Mouse (Mus musculus) skeletal muscle tissue, adult 2 months (tissue): Measurements from ENCODE around the gene Rcan2.

ENCODE experiments used
- DNase-seq: peaks from one replicate; pipeline ENCODE4 v3.0.0-alpha.2; 2012; ENCODE audit warnings: low read depth, low spot score

Rcan2 gene

DNA sequence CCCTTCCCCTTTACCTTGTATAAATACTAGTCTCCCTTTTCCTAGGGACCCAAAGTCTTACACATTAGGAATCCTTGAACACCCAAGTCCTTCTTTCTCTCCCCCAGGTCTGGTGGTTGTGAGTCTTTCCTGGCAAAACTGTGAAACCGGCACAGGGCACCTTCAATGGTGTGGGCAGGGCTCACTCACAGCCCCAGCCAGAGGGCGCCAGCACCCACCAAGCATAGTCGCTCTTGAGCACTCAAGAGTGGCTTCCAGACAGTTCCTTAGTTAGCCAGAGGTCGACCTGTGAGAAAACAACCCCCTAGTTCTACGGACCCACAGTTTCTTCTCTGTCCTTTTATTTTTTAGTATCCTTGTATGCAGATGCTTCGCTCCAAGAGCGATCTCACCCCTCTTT lies at the start of gene Rcan2:
Rcan2 (plus strand) TSS at position 275 of the 400 bp plus-strand sequence.
- peak; percentile 46 for DNase-seq

DNA sequence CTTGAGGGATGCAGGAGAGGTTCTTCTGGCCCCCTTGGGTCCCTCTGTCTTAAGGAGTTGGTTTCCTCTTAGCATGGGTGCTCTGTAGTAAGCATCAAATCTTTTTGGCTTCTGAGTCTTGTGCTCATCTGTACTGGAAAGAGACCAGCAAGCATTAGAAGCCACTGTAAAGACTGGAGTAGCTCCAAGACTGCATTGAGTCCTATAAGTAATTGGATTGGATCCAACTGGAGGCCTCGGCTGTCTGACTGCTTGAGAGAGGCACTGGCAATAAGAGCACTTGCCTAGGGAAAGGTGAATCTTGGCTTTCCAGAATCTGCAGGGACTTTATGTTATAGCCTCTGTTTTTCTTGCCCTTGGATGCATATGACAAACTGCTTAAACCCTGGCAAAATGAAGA lies 48.3 kb upstream of the Rcan2 start:
- DNase-seq, result no peak

DNA sequence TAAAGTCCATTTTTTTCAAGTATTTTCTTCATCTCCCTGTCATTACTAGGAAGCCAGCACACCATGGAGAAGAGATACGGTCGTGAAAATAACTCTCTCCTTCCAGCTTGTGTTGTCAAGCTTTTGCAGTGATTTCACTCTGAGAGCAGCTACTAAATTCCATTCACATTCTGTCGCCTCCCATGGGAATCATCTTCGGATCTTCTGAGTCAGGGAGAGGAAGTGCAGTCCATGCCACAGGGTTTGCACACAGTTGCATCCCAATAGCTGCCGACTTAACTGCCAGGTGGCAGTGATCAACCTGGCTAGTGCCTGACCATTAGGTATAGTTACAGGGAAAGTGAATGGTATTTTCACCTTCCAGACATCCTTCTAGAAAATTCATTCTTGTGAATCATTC lies 46.5 kb upstream of the Rcan2 start:
- peak; percentile 78 for DNase-seq

DNA sequence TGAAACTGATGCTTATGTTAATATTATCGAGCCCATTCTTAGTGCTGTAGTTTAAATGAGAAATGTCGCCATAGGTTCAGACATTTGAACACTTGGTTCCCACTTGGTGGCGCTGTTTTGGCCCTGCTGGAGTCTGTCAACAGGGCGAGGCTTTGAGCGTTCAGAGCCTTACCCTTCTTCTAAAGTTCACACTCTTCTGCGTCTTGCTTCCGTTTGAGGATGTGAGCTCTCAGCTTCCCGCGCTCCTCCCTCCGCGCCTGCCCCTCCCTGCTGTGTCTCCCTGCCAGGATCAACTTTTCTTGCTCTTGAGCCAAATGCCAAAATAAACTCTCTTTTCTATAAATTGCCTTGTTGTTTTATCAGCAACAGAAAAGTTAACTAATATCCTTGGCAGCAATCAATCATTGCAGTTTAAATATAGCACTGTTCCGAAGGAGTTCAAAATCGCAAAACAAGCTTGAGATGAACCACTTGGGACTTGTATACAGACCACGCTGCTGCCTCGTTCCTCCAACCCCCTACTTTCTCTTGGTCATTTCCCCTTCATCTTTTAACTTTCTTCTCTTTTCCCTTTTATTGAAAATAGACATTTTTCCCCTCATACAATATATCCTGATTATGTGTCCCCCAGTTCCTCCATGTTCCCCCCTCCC lies 42.4 kb upstream of the Rcan2 start:
- DNase-seq, result peak; percentile 44

DNA sequence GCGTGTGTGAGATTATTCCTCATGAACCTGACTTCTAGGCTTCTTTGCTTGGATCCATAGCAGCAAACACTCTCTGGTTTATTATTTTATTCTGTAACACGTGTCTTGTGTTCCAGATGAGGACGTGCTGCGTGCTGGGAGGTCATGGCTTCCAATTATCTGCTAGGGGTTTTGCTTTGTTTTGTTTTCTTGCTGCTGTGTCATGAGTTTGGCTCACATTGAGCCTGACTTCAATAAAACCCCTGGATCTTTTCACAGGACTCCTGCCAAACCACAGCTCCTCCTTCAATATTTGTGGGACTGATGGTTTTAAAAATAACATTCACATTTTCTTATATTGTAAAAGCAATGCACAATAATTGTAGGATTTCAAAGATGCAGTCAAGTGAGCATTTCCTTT lies 16.6 kb upstream of the Rcan2 start:
- peak; percentile 70 for DNase-seq

DNA sequence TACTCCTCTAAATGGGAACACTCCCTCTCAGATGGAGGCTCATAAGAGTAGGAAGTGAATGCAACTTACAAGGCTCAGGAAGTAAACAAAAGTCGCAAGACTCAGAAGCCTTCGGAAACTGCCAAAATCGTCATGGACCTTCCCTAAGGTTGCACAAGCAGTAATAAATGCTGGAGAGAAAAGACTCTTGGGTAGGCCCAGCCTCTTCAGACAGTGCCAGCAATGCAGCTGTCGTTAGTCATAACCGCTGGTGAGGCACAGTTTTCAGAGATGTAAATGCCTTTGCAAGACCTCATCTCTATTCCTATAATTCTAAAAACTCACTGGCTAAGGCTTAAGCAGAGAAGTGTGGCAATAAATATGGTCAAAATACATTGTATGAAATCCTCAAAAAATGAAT lies 12.9 kb upstream of the Rcan2 start:
- no peak for DNase-seq

DNA sequence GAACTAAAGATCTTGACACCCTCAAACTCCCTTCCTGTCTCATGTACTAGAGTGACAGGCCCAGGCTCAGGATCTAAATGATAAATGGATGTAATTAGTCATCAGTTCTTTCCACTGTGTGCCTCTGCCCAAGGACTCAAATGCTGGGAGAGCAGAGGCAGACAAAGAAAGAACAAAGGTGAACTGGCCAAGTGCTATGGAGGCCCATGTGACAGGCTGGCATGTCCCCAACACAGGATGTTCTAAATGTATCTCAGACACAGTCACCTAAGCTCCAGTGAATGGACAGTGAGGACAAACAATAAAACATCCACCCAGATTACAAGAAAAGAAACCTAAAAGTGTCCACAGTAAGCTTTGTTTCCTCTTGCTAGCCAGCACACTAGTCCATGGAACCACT lies 11.8 kb upstream of the Rcan2 start:
- DNase-seq, result no peak

DNA sequence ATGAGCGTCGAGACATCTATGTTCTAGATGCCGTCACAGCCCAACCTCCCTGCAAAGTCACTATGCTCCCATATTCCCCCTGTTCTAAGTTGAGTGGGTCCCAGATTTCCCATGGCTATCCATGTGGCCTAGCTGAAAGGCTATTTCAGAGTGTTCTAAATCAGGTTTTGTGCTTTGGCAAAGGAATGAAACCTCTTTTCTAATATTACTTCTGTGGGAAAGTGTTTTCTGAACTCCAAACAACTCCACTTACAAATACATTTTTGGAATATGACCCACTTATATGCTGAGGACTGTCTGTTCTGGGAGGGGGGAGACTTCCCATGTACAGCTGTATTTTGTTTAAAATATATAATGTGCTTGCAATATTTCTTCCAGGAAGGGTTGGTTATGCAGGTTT lies 9.4 kb upstream of the Rcan2 start:
- DNase-seq, result no peak

DNA sequence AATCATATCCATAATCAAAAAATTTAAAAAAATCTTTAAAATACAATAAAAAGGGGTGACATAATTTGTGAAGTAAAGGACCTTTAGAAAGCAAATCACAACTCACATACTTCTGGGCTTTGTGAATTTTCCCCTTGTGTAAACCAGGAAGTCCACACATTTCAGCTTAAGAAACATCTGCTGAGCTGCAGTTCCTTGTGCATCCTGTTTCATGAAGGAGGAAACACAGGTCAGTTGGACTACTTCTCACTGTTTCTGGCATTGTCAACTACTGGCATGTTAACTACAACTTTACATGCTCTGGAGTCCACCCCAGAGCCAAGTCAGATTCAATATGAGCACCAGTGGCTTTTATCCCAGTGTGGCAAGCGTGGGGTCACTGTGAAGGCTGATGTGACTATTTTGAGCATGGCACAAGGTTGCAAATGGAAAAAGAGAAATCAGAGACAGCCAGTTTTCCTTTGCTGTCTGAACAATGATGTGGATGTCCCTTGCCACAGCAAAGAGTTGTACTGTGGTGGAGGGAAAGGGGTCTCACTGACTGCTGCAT lies 6.3 kb upstream of the Rcan2 start:
- no peak for DNase-seq

DNA sequence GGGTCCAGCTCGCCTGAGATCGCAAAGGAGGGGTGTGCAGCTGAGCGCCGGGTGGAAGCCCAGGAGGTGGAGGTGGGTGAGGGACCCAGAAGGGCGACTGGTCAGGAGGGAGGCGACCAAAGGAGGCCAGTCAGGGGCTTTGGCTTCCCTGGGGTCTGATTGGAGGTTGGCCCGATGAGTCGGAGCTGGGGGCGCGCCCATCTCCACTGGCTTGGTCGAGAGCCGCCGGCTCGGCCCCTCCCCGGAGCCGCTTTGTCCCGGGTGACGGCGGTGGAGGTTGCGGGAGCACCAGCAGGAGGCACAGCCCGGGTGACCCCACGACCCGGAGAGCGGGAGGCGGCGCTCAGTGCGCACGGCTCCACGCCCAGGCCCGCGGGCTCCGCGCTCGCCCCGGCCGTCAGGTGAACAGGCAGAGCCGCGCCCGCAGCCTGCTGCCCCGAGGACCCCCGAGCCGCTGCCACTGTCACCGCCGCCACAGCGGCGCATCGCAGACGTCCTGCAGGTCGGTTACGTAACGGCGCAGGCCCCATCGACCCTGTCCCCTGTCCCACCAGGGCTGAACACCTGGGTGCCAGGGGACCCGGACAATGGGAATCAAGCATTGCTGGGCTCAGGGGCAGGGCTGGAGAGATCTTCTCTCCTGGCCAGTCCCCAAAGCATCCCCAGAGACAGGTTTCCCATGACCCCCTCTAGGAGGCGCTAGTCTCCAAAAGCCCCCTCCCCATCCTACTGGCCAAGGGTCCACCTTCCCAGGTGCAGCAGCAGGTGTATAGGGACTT lies 633 bp downstream of the Rcan2 start:
- DNase-seq, result peak; percentile 57

DNA sequence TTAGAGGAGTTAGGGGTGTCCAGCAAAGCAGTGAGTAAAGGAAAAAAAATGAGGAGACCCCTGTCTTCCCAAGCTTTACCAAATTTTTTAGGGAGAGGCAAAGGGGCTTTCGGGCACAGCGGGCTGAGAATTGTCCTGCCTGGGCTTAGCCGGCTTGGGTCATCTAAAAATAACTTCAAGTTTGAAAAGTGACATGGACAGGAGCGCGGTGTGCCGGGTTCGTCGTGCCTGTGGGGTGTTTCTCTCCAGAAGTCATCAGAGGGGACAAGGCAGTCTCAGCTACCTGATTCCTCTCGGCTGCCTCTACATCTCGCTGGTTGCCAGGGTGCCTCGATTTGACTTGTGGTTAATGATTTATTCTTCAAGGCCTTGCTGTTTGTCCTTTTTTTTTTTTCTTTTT lies 1.3 kb downstream of the Rcan2 start:
- no peak for DNase-seq

DNA sequence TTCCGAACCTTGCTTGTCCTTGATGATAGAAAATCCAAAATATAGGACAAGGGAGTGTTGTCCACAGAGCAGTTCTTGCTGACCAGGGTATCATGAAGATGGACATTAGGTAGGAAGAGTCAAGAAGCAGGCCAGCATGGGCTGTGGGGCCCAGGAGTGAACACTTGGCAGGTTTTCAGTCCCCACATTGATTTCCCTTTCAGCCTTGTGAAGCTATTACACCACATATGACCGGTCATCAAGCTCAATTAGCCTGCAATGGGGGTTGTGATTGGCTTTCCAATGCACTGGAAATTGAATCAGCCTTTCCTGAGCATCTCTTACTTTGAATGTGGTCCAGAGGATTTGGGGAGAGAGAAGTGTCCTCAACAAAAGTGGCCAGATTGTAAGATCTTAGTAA lies 2.0 kb downstream of the Rcan2 start:
- no peak for DNase-seq

DNA sequence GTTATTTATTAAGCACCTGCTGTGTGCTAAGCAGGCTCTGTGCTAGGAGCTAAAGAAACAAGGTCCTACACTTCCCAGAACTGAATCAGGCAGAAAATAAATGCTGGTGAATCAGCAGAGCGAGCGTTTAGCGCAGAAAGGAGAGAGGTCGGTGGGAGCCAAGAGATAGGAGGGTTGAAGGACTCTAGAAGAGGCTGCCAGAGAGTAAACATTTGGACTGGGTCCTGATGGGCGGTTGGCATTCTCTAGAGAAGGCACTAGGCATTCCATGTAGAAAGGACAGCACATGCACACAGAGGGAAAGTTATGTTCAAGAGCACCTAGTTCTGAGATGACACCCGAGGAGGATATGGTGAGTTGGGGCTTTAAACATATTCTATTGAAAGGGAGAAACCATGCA lies 2.6 kb downstream of the Rcan2 start:
- no peak for DNase-seq

DNA sequence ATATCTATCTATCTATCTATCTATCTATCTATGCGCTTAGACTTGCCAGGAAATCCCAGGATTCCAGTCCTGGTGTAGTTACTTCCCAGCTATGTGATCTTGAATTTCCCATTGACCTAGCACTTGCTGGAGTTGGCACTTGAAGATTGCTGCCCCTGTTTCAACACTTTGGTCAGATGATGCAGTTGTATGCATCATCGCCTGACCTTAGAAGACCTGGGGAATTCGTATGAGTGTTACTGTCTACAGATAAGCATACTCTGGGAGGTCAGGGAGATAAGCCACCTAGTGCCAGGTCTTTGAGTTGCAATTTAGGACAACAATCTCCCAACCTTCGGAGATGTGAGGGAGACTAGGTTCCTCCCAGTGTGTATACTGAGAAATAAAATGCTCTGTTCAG lies 5.7 kb downstream of the Rcan2 start:
- DNase-seq, result no peak

DNA sequence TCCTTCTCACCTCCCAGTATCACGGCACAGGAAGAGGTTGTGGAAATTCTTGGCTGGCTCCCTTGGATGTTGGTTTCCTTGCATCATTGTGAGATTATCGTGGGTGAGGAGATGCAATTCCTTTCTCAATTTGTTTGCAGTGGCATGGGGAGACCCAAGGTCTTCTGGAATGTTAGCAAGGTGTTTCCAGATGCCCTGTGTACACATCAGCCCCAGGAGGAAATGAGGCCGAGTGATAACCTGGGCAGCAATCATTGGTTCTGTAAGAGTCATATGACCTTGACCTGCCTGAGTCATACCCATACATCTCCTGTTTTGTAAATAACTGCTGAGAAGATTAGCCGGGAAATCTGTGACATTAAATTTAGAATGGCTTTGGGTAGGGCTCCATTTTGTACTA lies 10.3 kb downstream of the Rcan2 start:
- DNase-seq, result no peak

DNA sequence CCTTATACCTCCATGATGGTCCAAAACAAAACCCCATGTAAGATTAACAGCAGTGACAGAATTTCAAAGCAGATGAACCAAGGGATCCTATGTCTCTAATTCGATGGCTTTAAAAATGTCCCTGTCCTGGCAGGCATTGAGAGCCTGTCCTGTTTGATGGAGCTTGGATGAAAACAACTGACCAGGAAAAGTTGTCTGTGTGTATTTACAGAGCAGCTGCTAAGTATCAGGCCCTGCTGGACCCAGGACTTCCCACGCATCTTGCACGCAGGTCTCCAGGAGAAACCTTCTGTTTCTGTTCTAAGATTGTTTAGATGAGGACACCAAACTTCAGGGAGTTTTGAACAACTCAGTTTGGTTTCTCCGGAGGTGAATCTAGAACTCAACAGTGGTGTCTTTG lies 14.2 kb downstream of the Rcan2 start:
- DNase-seq, result no peak

DNA sequence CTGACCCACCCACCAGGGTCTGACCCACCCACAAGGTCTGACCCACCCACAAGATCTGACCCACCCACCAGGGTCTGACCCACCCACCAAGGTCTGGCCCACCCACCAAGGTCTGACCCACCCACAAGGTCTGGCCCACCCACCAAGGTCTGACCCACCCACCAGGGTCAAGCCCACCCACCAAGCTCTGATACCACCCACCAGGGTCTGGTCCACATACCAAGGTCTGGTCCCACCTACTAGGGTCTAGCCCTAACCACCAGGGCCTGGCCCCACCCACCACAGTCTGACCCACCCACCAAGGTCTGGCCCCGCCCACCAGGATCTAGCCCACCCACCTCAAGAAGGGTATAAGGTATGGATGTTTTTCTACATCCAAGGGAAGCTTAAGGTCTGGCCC lies 15.3 kb downstream of the Rcan2 start:
- DNase-seq, result no peak

DNA sequence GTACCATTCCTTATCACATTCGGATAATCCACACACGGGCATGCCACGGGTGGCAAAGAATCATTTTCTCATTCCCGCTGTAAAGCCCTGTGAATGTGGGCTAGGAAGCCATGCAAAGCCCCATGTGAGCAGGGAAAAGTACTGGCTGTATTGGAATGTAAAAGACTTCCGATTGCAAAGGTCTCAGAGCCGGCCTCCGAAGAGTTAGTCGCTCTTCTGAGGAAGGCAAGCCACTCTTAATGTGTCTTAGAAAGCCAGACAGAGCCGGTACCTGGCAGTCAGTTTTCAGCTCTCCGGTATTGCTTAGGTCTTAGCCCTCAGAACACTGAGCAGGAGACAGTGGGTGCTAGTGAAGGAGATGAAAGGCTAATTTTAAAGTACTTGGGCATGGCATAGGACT lies 16.0 kb downstream of the Rcan2 start:
- no peak for DNase-seq

DNA sequence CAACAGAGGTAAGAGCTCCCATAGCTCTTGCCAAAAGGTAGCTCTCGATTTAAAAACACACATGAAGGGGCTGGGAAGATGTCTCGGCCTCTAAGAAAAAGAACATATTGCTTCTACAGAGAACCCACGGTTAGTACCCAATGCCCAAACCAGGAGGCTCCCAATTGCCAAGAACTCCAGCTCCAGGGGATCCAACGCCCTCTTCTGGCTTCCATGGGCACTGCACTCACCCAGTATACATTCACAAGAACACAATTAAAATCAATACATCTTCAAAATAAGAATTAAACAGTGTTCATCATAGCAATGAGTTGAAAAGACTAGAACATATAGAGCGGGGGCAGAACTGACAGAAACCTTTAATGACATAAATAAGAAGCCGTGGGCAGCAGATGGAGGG lies 17.2 kb downstream of the Rcan2 start:
- no peak for DNase-seq

DNA sequence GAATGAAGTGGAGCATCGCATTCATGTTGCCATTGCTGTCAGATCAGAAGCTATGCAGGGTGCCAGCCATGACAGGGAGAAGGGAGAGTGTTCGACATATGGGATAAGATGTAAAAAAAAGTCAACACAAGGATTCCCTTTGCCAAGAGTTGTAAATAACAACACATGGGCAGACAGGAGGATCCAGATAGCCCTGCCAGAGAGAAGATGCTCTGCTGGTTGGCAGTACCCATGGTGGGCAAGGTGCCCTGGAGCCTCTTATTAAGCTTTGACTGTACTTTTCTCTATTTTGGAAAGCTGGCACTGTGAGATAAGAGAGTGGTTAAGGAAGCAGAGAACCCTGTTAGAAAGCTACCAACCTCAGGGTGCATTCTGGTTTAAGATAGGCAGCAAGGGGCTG lies 19.8 kb downstream of the Rcan2 start:
- no peak for DNase-seq

DNA sequence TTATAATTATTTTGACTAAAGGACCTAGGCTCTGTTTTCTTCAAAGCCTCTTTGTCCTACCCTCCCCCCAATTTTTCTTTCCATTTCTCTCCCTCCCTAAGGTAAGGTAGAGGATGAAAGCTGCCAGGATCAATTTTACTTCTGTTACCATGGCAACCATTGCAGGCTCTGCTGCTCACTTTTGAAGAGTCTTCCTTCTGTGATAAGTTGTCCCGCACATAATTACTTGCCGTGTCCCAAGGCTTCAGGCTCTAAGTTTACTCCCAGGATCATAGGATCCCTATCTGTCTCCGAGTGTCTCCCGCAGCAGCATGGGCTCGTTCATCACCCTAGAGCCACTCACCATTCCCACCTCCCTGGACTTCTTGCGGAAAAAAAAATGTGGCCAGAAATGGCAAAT lies 21.1 kb downstream of the Rcan2 start:
- no peak for DNase-seq

DNA sequence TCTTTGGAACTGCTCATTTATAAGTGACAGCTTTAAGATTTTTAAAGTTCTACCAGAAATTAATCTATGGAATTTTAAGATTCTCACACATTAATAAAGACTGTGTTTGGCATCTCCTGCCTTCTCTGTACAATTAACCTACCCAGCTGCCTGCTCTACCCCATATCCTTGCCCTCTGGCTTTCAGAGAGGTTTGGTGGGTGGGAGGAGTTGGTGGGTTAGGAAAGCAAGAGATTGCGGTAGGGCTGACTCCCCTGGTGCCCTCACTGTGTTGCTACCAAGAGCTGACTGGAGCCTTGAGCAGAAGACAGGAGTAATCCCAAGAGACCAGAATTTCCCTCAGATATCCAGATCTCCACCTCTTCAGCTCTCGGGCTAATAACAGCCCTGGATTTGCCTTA lies 21.5 kb downstream of the Rcan2 start:
- DNase-seq, result no peak

DNA sequence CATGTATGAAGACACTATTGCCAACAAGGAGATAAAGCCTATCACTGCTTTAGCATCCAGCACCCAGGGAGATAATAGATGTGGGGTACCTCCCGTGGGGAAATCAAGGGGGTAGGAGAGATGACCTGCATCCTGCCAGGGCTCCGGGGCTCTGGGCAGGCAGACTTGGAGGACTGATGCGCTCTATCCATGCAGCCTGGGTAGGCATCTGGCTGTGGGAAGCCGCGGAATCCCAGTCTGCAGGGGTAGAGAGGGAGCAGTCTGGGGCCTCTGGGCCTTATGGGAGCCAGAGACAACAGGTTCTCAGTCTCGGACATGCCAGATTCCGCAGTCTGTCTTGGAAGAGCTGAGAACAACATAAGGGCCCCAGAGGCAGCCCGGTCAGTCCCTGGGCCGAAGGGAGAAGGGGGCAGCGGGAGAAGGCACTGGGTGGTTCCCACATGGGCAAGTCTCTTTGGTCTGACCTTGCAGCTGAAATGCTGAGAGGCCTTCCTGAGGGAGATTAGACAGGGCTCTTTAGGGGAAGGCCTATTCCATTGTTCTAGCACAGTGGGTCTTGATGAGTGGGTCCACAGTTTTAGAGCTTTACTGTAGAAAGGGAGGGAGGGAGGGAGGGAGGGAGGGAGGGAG lies 23.7 kb downstream of the Rcan2 start:
- no peak for DNase-seq
